Mouse (Mus musculus) stomach, embryonic 15.5 days (tissue): ENCODE measurements around the gene Pfn2. TPM values are rescaled to one million over a fixed set of nuclear protein-coding genes. Genes with fewer than 3 reads are reported as not detected.
"Not testable (repeated sequence)": the region's sequence is repeated elsewhere in the genome, so short reads cannot be mapped to it uniquely, and the experiment has no call there.

ENCODE experiments used
- ATAC-seq: fragments of 200-750 bp; cut with Nextera tagmentation; 2 replicates; pipeline ENCODE4 v1.8.0; 2017; ENCODE audit warnings: low read depth, moderate number of reproducible peaks, moderate TSS enrichment; ENCODE audit not compliant: insufficient read depth, low FRiP score
- H3K27ac ChIP-seq: fragments of 300-500 bp; sonication (generic); 2 replicates; pipeline ENCODE4 v1.5.1; 2015; ENCODE audit warnings: mild to moderate bottlenecking, inconsistent platforms
- H3K27me3 ChIP-seq: fragments of 300-500 bp; sonication (generic); replicated peaks from 2 replicates; pipeline ENCODE4 v1.6.1; 2015; ENCODE audit warnings: inconsistent platforms
- H3K36me3 ChIP-seq: fragments of 300-500 bp; sonication (generic); 2 replicates; pipeline ENCODE4 v1.6.1; 2015; ENCODE audit warnings: inconsistent platforms
- H3K4me1 ChIP-seq: fragments of 300-500 bp; sonication (generic); 2 replicates; pipeline ENCODE4 v1.6.1; 2015; ENCODE audit warnings: inconsistent platforms
- H3K4me2 ChIP-seq: fragments of 300-500 bp; sonication (generic); 2 replicates; pipeline ENCODE4 v1.6.1; 2015; ENCODE audit warnings: mild to moderate bottlenecking, inconsistent platforms
- H3K4me3 ChIP-seq: fragments of 300-500 bp; sonication (generic); replicated peaks from 2 replicates; pipeline ENCODE4 v1.5.1; 2015; ENCODE audit warnings: inconsistent platforms
- H3K9ac ChIP-seq: fragments of 300-500 bp; sonication (generic); 2 replicates; pipeline ENCODE4 v1.6.1; 2015; ENCODE audit warnings: inconsistent platforms
- H3K9me3 ChIP-seq: fragments of 300-500 bp; sonication (generic); 2 replicates; pipeline ENCODE4 v1.6.1; 2016; ENCODE audit warnings: inconsistent platforms
- WGBS: fragments of 180-500 bp; shearing (Covaris S2); methylation state at CpG from one replicate; pipeline ENCODE4 v1.1.7; 2015; 5-methylcytosine and 5-hydroxymethylcytosine counted together
- polyA plus RNA-seq: library from polyadenylated mRNA; unstranded; fragments of >200 nt; fragmentation: Nextera tagmentation; extraction: Ambion mirVana; gene quantifications from 2 replicates; pipeline ENCODE4 v1.2.1, GENCODE M21; 2015

Gene Pfn2
- 77.5 and 82.7 TPM in 2 replicates for polyA plus RNA-seq

GRCm38 (mm10) chr3:57847760-57848185, at the start of gene Pfn2:
Pfn2 (minus strand) TSS chr3:57848079.
- H3K9me3 ChIP-seq: no peaks in the 10 kb centered on the region
- H3K4me2 ChIP-seq: peak within 1 kb of the TSS; percentile 85
- H3K27me3 ChIP-seq: no peaks in the 10 kb centered on the region
- 0 out of 2 replicates have a peak, but pooled peaks cover 4% of the 10 kb centered on the region for H3K4me1 ChIP-seq
- H3K36me3 ChIP-seq: no peaks in the 10 kb centered on the region
- H3K27ac ChIP-seq: peak within 1 kb of the TSS; percentile 87
- H3K4me3 ChIP-seq: peak within 1 kb of the TSS; percentile 81
- 1% methylated on average over 49 of the region's 52 CpGs for WGBS
- peak; percentile 73 for ATAC-seq
- H3K9ac ChIP-seq: peak within 1 kb of the TSS; percentile 69

GRCm38 (mm10) chr3:57882945-57883344, 35.1 kb upstream of the Pfn2 start:
- Histone ChIP-seq H3K4me3 (no peak overlapping the region), H3K36me3 (no peaks in the 10 kb centered on the region), H3K9ac (no peak overlapping the region), H3K9me3 (no peaks in the 10 kb centered on the region), H3K27me3 (no peaks in the 10 kb centered on the region), H3K27ac (no peak overlapping the region), H3K4me1 (no peaks in the 10 kb centered on the region), H3K4me2 (no peak overlapping the region)
- ATAC-seq: no peak
- 81% methylated on average over 3 of the region's 3 CpGs for WGBS

GRCm38 (mm10) chr3:57846912-57847759, 743 bp downstream of the Pfn2 start:
- Histone ChIP-seq H3K4me2 (peak overlapping the region; percentile 85), H3K27me3 (no peaks in the 10 kb centered on the region), H3K4me3 (peak overlapping the region; percentile 81), H3K9ac (peak overlapping the region; percentile 69), H3K4me1 (0 out of 2 replicates have a peak, but pooled peaks cover 4% of the 10 kb centered on the region), H3K9me3 (no peaks in the 10 kb centered on the region), H3K36me3 (peaks cover 3% of the 10 kb centered on the region; the same call in 1 of the 2 replicates), H3K27ac (peak overlapping the region; percentile 87)
- 2% methylated on average over 70 of the region's 104 CpGs for WGBS
- peak; percentile 87 for ATAC-seq

- peak overlapping the region; percentile 81 for H3K4me3 ChIP-seq
- H3K27ac ChIP-seq: peak overlapping the region; percentile 87
- H3K4me2 ChIP-seq: peak overlapping the region; percentile 85
- H3K9me3 ChIP-seq: no peaks in the 10 kb centered on the region
- H3K9ac ChIP-seq: peak overlapping the region; percentile 69
- WGBS: 4% methylated on average over 9 of the region's 9 CpGs
- 0 out of 2 replicates have a peak, but pooled peaks cover 4% of the 10 kb centered on the region for H3K4me1 ChIP-seq
- no peak for ATAC-seq
- no peaks in the 10 kb centered on the region for H3K27me3 ChIP-seq
- peaks cover 3% of the 10 kb centered on the region; the same call in 1 of the 2 replicates for H3K36me3 ChIP-seq
Measured at GRCm38 (mm10) chr3:57846662-57846911, 1.3 kb downstream of the Pfn2 start.

- H3K36me3 ChIP-seq: peaks cover 3% of the 10 kb centered on the region; the same call in 1 of the 2 replicates
- H3K4me2 ChIP-seq: peak overlapping the region; percentile 85
- no peaks in the 10 kb centered on the region for H3K9me3 ChIP-seq
- no peak for ATAC-seq
- H3K4me1 ChIP-seq: 0 out of 2 replicates have a peak, but pooled peaks cover 4% of the 10 kb centered on the region
- peak overlapping the region; percentile 81 for H3K4me3 ChIP-seq
- WGBS: 17% methylated on average over 11 of the region's 11 CpGs
- no peak overlapping the region; the same call in 1 of the 2 replicates for H3K9ac ChIP-seq
- H3K27ac ChIP-seq: no peak overlapping the region
- H3K27me3 ChIP-seq: no peaks in the 10 kb centered on the region
Measured at GRCm38 (mm10) chr3:57845786-57846661, 1.9 kb downstream of the Pfn2 start.

GRCm38 (mm10) chr3:57843775-57844174, 4.1 kb downstream of the Pfn2 start:
- no peak for ATAC-seq
- Histone ChIP-seq H3K4me1 (0 out of 2 replicates have a peak, but pooled peaks cover 4% of the 10 kb centered on the region), H3K9me3 (no peaks in the 10 kb centered on the region), H3K27me3 (no peaks in the 10 kb centered on the region), H3K9ac (no peak overlapping the region), H3K27ac (no peak overlapping the region), H3K4me2 (no peak overlapping the region), H3K36me3 (peaks cover 3% of the 10 kb centered on the region; the same call in 1 of the 2 replicates), H3K4me3 (no peak overlapping the region)

- Histone ChIP-seq H3K4me2 (no peak overlapping the region), H3K27me3 (no peaks in the 10 kb centered on the region), H3K9ac (no peak overlapping the region), H3K36me3 (no peaks in the 10 kb centered on the region), H3K27ac (no peak overlapping the region), H3K4me3 (no peak overlapping the region), H3K9me3 (no peaks in the 10 kb centered on the region), H3K4me1 (no peaks in the 10 kb centered on the region)
- 86% methylated on average over 4 of the region's 4 CpGs for WGBS
- no peak for ATAC-seq
Measured at GRCm38 (mm10) chr3:57836911-57837310, 11.0 kb downstream of the Pfn2 start.

GRCm38 (mm10) chr3:57833585-57833984, 14.3 kb downstream of the Pfn2 start:
- no peaks in the 10 kb centered on the region for H3K4me1 ChIP-seq
- H3K36me3 ChIP-seq: no peaks in the 10 kb centered on the region
- H3K4me3 ChIP-seq: no peak overlapping the region
- no peaks in the 10 kb centered on the region for H3K27me3 ChIP-seq
- H3K9me3 ChIP-seq: no peaks in the 10 kb centered on the region
- H3K4me2 ChIP-seq: no peak overlapping the region
- 88% methylated on average over 11 of the region's 11 CpGs for WGBS
- no peak overlapping the region for H3K27ac ChIP-seq
- no peak for ATAC-seq
- no peak overlapping the region for H3K9ac ChIP-seq

GRCm38 (mm10) chr3:57825866-57826265, 22.0 kb downstream of the Pfn2 start:
- 96% methylated on average over 3 of the region's 3 CpGs for WGBS
- H3K27me3 ChIP-seq: no peaks in the 10 kb centered on the region
- no peak overlapping the region for H3K4me2 ChIP-seq
- no peaks in the 10 kb centered on the region for H3K4me1 ChIP-seq
- H3K9ac ChIP-seq: no peak overlapping the region
- no peak overlapping the region for H3K27ac ChIP-seq
- H3K4me3 ChIP-seq: no peak overlapping the region
- no peak for ATAC-seq
- no peaks in the 10 kb centered on the region for H3K9me3 ChIP-seq
- H3K36me3 ChIP-seq: no peaks in the 10 kb centered on the region

GRCm38 (mm10) chr3:57815447-57815846, 32.4 kb downstream of the Pfn2 start:
- no peak overlapping the region for H3K4me2 ChIP-seq
- no peak overlapping the region for H3K9ac ChIP-seq
- H3K4me3 ChIP-seq: no peak overlapping the region
- no peaks in the 10 kb centered on the region for H3K36me3 ChIP-seq
- H3K27me3 ChIP-seq: no peaks in the 10 kb centered on the region
- no peak overlapping the region for H3K27ac ChIP-seq
- WGBS: 79% methylated on average over 6 of the region's 6 CpGs
- no peaks in the 10 kb centered on the region for H3K4me1 ChIP-seq
- no peaks in the 10 kb centered on the region for H3K9me3 ChIP-seq
- ATAC-seq: no peak

- 50% methylated on average over 6 of the region's 6 CpGs for WGBS
- H3K4me2 ChIP-seq, ATAC-seq, H3K4me3 ChIP-seq, H3K27ac ChIP-seq, H3K36me3 ChIP-seq, H3K27me3 ChIP-seq, H3K9me3 ChIP-seq, H3K4me1 ChIP-seq, H3K9ac ChIP-seq: not testable (repeated sequence)
Measured at GRCm38 (mm10) chr3:57795071-57795470, 52.8 kb downstream of the Pfn2 start.
